Mouse (Mus musculus): ENCODE results near the gene Pip5k1b.

Pip5k1b gene

DNA sequence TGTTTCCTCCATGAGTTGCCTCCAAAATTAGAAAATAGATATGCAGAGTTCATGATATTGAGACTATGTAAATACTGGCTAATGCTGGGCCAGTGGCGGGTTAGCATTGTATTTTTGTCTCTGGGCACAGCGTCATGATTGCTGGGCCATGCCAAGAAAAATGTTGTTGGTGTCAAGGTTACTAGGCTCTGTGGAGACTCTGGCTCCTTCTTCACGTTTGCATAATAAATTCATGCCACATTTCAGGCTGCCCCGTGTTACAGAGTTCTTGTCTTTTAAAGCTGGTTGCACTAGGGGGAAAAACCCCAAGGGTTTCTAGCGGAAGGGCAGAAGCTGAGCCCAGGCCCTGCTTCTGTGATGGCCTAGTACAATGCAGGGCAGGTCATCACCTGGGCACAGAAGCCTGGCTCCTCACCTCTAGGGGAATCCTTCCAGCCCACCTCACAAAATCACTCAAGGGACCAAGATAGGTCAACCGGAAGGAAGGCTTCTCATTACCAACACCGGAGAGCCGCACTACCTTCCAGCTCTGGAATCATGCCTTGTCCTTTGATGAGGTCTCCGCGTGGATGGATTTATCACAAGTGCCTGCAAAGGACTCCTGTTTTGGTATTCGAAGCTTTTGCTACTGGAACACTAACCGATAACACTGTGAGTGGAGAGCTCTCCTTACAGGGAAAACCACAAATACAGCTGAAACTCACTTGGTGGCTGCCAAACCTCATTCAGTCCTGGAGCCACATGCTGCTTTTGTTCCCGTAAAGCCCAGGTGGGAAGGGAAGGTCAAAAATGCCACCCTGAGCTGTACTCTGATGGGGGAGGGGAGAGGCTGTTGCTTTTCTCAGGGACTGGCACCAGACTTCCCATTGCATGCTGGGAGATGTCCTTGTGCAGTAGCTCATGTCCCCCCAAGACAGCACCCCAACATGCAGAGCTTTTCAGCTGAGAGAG, 248.1 kb downstream of the Pip5k1b start:
- DNase-seq (ENCODE audit: low spot score) = no peak

GRCm38 (mm10) chr19:24306351-24306750, 249.3 kb downstream of the Pip5k1b start:
- no peak for DNase-seq (ENCODE audit: low spot score)

DNA sequence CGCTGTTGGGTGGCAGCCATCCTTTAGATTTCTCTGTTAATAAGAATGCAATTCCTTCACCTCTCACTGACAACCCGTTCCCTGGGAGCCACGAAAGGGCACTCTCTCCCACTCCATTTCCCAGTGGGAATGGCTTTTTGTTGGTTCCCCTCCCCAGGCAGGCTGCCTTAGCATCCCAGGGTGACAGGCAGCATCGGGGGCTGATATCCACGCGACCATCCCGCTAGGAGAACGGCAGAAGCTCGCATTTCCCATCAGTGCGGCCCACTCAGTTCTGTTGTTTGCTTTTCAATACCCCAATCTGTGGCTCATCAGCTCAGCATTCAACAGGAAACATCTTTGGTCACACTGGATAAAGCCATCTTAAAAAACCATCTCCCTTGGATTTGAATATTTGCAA, 253.5 kb downstream of the Pip5k1b start:
- DNase-seq (ENCODE audit: low spot score) = no peak

DNA sequence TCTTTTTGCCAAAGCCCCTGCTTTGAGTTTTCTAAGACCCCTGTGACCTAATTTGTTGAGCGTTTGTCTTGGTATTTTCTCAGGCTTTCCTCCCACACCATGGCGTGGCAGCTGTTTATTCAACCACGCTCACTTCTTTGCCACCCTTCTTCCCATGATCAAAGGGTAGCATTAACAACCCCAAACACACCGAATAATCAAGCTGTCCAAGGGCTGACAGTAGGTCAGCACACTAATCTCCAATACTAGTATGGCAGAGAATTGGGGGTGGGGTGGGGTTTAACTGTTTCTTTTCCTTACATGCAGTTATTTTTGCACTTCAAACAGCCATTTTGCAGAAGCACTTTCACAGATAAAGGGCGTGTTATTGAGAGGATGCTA, 253.9 kb downstream of the Pip5k1b start:
- no peak for DNase-seq (ENCODE audit: low spot score)

- DNase-seq (ENCODE audit: low spot score) = peak; percentile 91
Observed at GRCm38 (mm10) chr19:24300994-24301767, 254.5 kb downstream of the Pip5k1b start.

DNA sequence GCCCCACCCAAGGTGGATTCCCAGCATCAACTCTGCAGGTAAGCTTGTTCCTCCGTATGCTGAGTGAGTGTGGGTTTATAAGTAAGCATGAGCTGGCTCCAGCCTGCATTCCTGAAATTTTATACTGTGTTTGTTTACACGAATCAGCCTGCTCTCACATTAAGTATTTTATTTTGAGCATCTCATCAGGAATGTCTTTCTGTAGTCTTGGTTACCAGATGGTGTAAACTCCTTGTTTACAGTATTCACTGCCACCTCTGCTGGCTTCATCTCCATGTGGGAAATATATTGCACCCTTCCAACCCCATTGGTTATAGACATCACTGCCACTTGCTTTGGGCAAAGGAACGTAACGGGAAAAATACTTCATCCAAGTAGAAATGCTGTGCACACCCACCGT, 262.1 kb downstream of the Pip5k1b start:
- DNase-seq (ENCODE audit: low spot score) = no peak

GRCm38 (mm10) chr19:24284187-24284586, 271.5 kb downstream of the Pip5k1b start:
- peak; percentile 83 for DNase-seq (ENCODE audit: low spot score)

DNA sequence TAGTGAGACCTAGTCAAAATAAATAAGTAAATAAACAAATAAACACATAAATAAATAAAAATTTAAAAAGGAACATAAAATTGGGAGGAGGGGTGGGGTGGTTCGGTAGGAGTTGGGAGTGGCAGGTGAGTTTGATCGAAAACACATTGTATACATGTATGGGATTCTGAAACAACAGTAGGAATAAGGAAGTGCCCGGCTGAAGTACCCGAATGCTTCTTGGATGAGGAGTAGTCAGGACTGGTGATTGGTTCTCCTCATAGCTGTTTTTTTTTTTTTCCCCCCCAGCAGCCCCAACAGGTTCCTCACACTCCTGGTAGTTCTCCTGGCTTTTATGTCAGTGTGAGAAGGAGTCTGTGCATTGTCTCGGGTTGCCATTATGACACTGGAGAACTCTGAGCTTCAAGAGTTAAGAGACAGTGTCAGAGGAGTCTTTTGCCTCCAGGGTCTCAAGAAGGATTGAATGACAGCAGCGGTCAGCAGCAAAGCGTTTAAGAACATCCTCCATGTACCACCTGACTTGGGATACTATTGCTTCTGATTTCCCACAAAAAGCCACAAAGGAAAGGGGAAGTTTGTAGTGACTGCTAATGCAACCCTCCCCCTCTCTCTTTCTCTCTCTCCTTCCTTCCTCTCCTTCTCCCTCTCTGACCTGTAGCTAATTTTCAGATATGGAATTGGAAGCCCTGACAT, 274.2 kb downstream of the Pip5k1b start:
- DNase-seq (ENCODE audit: low spot score) = no peak

GRCm38 (mm10) chr19:24280601-24281228, 275.0 kb downstream of the Pip5k1b start, which contains the start of gene Fxn:
TSS of gene Fxn (minus strand) at chr19:24280605.
- peak; percentile 93 for DNase-seq (ENCODE audit: low spot score)

- peak; percentile 92 for DNase-seq (ENCODE audit: low spot score)
Observed at GRCm38 (mm10) chr19:24279706-24280600, 275.7 kb downstream of the Pip5k1b start.

- DNase-seq (ENCODE audit: low spot score) = no peak
Observed at GRCm38 (mm10) chr19:24278859-24279258, 276.8 kb downstream of the Pip5k1b start.

DNA sequence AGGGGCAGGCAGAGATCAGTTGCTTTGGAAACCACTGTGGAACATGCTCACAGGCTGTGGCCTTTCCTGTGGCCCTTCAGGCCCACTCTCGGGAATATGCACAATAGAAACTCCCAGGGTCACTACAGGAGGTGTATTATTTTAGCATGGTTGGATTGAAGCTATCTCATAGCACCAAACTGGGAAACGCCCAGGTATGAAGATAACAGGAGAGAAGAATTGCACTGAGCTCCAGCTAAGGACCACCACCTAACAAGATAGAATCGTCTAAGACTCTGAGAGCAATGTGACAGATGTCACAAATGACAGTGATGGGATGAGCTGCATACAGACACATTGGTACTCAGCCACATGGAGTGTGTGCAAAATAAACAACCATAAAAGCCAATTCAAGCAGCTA, 281.4 kb downstream of the Pip5k1b start:
- DNase-seq (ENCODE audit: low spot score) = no peak

DNA sequence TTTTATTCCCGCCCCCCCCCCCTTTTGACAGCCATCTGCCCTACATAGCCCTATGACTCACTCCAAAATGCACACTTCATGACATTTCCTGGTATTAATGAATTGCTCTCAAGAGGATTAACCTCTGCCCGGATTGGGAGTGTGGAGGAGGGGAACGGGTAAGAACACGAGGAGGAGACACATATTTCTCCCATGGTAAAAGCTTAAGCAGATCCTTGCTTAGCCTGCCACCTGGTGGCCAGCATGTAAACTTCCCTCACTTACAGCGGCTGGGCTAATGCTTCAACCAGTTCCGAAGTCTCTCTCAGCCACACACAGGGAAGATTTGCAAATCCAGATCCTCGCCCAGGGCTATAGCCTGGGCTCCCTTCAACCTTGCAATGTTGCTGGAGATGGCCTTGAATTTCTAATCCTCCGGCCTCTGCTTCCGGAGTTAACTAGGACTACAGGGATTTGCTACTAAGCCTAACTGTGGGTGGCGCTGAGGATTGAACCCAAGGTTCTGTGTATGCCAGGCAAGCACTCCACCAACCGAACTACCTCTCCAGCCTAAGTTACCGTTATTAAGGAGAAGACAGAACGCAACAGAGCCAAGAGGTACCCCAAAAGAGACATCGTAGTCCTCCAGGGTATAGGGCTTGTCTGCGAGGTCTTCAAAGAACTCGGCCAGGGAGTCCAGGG, 283.8 kb downstream of the Pip5k1b start:
- peak; percentile 92 for DNase-seq (ENCODE audit: low spot score)

DNA sequence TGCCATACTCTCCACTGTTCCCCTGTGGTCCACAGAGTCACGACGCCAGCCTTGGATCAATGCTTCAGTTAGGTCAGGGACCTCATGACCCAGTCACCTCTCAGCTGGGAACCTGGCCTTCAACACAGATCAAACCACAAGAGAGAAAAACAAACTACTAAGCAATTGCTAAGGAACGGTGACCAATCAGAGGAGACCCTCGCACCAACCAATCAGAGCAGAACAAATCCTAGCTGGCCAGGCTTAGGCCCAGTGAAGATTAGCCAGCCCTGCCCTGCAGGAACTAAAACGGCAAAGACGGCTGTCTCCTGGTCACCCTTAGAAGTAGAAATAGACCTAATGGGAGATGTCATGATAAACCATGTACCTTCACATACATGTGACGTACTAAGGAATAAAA, 284.3 kb downstream of the Pip5k1b start:
- peak; percentile 54 for DNase-seq (ENCODE audit: low spot score)

DNA sequence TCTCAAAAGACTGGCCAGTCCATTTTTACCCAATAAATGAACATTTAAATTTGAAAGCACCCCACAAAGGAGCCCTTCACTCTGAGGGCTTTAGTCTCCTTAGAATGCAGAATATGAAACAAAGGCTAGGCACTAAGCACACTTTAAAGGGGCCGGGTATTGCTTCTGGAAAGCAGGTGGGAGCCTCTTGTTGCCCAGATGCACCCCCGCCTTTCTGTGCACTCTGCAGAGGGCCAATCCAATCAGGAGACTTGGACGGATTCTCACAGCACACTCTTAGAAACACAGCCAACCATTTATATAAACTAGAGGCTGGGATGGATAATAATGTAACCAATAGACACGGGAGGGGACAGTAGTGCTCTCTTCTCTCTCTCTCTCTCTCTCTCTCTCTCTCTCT, 287.1 kb downstream of the Pip5k1b start:
- DNase-seq (ENCODE audit: low spot score) = no peak

DNA sequence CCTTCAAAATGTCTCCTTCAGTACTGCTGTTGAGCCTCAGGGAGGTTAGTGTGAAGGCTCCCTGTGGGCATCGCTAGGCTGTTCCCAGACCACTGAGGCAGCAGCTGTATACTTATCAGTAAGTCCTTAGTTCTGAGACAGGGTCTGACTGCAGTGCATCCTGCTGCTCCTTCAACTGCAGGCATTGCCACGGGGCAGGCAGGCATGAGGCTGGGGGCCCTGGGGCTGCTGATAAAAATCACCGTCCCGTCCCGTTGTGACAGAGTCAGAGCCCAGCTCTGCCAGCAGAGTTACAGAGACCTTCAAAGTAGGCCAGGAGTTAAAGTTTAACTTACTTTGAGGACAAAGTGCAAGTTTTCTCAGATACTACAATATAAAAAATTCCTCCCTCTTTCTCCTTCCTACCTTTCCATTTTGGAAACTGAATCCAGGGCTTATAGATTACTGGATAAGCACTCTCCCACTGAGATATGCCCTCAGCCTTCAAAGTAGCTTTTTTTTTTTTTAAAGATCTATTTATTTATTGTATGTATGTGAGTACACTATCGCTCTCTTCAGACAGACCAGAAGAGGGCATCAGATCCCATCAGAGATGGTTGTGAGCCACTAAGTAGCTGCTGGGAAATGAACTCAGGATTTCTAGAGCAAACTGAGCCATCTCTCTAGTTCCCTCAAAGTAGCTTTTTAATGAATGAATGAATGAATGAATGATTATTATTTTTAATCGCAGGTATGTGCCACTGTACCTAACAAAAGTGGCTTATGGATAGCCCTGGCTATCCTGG, 289.4 kb downstream of the Pip5k1b start:
- no peak for DNase-seq (ENCODE audit: low spot score)

- DNase-seq (ENCODE audit: low spot score) = peak; percentile 86
Observed at GRCm38 (mm10) chr19:24264991-24265390, 290.7 kb downstream of the Pip5k1b start.

- DNase-seq (ENCODE audit: low spot score) = no peak
Observed at GRCm38 (mm10) chr19:24262736-24263135, 292.9 kb downstream of the Pip5k1b start.
